Mouse (Mus musculus): ENCODE data around the gene Vti1a.
A peak's percentile ranks its signal among the peaks of the same experiment; 100 is the strongest.

Vti1a gene

DNA sequence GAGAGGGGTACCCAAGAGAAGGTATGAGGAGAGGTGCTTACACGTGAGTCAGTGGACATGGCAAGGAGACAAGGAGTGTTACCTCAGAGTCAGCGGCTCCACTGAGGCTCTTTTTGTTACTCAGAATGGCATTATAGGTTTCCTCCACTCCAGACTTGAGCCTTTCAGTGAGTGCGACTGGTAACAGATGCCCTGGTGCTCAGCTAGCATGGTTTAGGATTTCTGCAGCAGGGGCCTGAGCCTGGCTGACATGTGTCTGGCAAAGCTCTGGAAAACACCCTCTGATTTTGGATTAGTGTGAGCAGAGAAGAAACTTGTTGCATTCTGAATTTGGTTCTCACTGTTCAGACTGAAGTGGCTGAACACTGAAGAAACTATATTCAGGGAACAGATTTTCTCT, 209.0 kb downstream of the Vti1a start:
- no peak for DNase-seq (ENCODE audit: low spot score)

DNA sequence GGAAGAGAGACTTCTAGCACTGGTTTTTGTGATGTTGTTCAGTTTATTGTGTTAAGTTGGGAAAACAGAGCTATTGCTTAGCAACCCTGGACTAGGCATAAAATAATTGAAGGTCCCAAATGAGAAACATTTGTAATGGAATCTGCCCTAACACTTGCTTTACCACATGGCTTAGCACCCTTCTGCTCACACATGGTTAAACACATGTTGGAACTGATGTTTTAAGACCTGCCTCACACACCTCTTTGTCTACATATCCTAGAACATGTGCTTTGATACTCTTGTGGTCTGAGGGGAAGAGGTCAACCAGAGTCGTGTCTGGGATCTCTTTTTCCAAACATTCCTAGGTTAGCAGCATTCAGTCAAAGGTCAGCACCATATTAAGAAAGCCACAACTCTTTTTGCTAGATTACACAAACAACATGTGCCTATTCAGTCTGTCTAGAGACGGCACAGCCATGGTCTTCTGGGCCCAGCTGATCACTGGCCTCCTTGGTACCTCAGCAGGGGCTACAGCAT, 210.7 kb downstream of the Vti1a start:
- no peak for DNase-seq (ENCODE audit: low spot score)

DNA sequence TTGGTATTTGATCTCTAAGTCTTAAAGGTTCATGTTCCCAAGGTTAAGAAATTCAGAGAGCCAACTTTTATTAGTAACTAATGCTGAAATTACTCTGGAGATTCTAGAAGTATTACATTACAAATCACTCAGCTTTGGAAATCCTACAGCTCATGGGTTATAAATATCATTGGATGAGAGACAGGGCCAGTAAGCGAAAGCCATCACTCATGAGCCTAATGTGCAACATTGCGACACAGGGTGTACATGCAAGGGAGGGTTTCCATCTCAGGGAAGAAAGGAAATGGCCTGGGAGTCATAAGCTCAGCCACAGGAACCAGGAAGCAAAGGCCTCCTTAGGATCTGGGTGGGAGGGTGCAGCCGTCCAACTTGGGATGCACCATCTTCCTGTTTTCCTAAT, 213.9 kb downstream of the Vti1a start:
- no peak for DNase-seq (ENCODE audit: low spot score)

DNA sequence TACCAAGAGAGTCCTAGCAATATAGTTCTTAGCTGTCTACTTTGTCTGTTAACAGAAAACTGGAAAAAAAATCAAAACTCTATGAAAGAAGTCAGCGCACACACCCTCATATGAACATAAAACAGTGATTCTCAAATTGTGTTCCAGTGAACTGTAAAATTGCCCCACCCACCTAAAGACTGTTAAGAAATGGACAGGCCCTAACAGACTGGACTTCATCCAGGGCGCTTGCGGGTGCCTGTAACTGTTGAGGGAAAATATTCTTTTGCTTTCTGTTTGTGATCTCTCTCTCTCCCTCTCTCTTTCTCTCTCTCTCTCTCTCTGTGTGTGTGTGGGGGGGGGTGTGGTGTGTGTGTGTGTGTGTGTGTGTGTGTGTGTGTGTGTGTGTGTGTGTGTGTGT, 216.6 kb downstream of the Vti1a start:
- DNase-seq (ENCODE audit: low spot score) = no peak

DNA sequence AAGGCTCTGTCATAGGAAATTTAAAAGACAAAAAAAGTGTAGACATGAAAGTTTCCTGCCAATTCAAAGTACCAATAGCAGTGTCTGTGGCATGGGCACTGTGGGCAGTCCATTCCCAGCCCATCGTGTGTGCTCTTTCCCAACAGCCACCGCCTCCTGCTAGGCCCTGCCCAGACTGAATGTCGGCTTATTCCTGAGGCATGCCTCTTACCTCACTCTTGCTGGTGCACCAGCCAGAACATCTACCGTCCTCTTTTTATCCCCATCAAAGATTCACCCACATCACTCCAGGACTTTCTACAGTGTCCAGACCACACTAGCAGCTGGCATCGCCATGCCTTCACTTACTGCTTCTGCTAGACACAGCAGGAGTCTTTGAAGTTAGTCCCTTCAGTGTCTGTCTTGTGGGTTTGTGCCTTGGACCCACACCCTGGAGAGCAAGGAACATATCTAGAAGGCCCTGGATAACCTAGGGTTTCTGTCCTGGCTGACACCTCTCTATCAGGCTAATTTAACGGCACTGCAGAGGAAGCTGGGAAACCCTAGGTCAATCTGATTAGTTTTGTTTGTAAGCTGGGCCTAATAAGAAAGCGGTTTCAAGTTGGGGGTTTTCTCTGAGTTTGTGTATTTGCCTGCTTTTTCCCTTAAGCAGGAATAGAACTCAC, 220.3 kb downstream of the Vti1a start:
- DNase-seq (ENCODE audit: low spot score) = no peak

DNA sequence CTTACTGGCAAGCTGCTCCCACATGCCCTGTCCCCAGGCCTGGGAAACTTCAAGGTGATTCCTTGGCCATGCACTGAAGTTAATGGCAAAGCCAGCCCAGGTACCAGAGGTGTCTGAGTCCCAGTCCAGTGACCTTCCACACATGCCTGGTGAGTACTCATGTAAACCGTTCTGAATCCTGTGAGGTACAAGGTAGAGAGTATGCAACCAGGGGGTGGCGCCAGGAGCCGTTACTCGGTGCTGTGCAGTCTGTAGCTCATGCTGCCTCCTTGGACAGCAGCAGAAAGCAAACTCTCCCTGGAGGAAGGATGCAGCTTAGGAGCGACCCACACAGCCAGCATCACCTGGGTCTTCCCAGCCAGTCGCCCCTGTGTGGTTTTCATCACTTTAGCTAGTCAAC, 221.6 kb downstream of the Vti1a start:
- no peak for DNase-seq (ENCODE audit: low spot score)

DNA sequence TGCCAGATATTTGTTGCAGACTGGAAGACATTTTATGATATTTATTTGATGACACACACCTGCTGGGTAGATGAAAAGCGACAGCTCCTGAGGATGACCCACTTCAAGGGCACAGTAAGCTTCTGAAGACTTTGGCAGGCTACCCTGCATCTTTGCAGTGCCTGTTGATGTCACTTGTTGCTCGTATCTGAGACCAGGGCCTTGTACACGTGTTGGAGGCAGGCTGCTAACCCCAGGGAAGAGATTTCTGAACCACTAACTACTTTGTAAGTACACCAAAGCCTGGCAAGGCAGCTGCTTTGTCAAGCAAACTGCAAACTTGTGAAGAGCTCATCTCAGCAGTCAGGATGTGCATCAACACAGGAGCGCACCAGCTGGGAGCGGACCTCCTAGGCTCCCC, 225.5 kb downstream of the Vti1a start:
- no peak for DNase-seq (ENCODE audit: low spot score)

DNA sequence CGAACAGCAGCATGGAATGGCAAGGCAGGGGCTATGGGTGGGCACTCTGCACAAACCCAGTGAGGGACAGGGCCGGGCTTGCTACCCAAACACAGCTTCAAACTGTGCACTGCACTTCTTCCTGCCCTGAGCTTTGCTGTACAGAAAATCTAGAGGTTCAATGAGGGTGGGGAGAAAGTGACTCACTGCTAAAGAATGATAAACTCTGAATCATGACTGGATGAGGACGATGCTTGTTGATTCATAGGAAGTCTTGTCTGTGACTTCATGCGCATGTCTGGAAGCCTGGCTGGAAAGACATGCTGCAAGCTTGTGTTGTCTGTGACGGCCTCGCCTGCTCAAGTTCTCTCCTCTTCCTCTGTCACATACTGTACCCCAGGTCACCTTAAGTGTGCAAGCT, 226.4 kb downstream of the Vti1a start:
- DNase-seq (ENCODE audit: low spot score) = no peak

DNA sequence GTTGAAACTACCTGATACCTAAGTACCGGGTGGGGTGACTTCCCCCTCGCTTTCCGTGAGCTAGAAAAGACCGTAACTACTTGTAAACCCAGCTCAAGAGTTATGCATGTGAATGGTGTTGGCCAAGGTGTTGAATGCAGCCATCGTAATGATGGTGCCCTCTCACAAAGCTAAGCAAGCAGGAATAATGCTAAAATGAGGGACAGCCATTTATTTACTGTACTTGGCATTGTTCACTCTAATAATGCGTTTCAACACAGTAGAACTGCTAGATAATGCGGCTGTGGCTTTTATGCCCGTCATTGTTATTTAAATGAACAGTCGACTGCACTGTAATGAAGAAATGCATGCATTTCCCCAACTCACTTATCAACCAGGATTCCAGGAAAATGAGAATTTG, 227.1 kb downstream of the Vti1a start:
- no peak for DNase-seq (ENCODE audit: low spot score)

DNA sequence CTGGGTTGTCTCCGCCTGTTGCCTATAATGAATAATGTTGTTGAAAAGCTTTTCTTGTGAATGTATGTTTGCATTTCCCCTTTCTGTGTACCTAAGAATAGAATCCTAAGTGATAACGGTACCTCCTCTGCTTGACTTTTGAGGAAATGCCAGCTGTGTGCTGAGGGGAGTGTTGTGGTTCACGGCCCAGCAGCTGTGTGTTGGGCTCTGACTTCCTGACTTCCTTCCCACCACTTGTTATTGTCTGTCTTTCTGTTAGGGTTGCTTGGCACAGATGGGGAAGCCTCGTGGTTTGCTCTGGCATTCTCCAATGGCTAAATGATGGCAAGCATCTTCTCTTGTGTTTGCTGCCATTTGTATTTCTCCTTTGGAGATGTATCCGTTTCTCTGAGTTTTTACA, 228.4 kb downstream of the Vti1a start:
- no peak for DNase-seq (ENCODE audit: low spot score)

DNA sequence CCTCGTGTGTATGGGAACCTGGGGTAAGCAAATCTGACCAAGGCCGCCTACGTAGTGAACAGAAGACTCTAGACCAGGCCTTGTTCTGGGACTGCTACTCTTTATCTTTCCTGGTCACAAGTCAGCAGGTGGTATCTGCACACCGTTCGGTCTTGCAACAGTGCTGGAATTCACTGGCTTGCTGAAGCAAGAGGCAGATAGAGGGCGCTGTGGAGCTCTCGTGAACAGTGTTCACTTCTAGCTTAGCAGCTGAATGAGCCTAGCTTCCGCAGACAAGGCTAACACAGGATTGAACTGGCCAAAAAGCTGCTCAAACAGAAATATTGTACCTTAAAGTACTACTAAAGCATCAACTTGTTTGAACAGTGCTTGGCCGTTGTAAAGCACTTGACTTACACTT, 229.4 kb downstream of the Vti1a start:
- peak; percentile 65 for DNase-seq (ENCODE audit: low spot score)

DNA sequence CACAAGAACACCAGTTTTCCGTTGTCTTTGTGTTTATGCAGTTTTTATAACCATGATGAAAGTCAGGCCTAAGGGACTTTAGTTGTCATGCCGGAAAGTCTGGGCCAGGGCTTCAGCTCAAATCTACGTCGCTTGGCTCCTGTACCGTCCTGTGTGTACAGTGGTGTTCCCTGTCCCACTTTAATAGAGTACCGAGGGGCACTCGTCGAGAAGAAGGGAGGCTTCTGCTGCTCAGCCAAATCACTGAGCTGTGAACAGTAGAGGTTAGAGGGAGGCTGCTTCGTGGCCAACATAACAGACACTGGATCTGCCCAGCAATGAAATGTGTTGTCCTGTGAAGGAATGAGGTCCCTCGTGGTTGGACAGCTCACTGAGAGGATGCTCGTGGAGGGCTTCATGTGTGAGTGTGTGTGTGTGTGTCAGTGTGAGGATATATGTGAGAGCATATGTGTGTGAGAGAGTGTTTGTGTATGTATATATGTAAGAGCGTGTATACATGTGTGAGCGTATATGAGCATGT, 230.0 kb downstream of the Vti1a start:
- DNase-seq (ENCODE audit: low spot score) = no peak

DNA sequence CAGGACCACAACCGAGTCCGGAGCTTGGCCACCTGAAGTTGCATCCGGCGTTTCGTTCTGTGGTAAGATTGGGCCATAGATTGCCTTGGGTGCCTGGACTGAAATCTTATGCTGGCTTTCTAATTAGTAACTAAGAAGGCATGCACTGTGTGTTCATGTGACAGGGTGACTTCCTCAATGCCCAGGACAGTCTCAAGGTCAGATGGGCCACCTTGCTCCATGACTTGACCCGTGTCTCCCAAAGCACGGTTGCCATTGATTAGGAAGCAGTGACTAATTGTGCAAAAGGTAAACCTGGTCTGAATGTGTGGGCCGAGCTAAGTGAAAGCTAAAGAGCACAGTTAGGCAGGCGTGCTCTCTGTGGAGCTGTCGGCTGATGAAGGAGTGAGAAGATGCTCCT, 232.1 kb downstream of the Vti1a start:
- no peak for DNase-seq (ENCODE audit: low spot score)

DNA sequence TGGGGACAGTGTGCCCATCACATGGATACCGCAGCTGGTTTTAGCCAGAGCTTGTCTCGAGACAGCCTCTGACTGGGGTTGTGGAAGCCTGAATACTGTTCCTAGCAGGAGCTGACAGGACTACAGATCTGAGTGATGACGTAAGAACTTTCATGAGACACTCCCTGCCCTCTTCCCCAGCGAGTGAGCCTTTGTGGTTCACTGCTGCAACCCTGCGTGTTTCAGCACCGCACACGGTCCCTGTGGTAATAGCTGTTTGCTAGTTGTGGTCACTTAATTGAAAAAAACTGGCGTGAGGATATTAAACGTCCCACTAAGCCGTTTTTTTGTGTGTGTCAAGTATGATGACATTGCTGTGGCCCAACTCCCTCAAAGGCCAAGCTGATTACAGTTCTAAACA, 232.6 kb downstream of the Vti1a start:
- no peak for DNase-seq (ENCODE audit: low spot score)

DNA sequence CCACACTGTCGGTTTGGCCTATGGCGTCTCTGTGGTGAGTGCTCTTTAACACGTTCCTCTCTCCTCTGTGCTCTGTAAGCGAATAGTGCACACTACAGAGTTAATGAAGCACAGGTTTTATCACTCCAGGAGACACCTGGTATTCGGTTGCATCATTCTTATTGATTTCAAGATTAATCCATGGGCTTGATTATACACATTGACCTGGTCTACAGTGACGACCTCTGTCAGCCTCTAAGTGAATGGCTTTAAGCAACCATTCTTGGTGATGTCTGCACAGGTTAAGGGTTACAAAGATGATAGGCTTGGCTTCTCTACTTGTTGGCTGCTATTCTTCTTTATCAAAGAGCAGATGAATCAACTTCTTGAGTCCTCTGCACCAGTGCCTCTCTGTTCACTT, 234.1 kb downstream of the Vti1a start:
- DNase-seq (ENCODE audit: low spot score) = no peak

DNA sequence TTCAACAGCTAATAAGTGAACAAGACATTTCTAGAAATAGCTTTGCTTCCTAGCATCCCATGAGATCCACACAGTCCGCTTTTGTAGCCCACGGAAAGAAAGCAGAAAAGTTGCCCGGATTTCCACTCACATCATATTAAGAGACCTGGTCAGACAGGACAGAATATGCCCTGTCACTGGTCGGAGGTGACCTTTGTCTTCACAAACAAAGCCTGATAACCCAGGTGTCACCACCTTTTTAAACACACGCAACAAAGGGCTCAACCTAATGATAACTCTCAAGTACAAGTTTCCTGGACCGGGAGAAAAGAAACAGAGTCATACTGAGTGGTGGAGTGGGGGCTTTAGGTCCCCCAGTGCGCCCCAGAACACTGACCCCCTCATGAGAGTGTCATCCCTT, 236.2 kb downstream of the Vti1a start:
- no peak for DNase-seq (ENCODE audit: low spot score)

DNA sequence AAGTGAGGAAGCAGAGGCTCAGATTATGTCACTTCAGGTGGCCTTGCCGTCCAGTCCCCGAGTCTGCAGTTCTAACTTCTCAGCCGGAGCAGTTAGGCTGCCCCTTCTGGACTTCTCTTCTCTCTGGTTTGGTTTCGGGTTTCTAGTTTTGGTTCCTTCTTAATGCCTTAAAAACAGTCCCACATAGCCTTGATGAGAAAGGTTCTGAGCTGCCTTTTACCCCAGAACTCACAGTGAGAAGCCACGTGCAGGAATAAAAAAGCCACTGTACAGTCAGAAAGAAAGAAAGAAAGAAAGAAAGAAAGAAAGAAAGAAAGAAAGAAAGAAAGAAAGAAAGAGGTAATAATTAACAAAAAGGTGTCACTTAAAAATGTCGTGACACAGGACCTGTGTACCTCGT, 236.8 kb downstream of the Vti1a start:
- no peak for DNase-seq (ENCODE audit: low spot score)

DNA sequence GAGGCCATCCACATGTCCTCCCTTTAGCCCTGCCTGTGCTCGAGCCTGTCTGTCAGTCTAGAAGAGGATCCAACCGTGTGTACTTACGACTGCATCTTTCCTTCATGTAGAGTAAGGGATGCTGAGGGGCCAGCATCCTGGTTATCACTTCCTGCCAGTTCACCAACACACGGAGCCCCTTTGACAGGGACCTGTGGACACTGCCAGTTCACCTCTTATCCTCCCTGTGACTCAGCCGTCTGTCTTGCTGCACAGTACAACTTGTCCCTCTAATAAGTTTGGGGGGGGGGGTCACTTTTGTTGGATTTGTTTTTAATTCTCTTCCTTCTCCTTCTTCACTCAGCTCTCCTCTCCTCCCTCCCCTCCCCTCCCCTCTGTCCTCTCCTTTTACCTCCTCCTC, 238.2 kb downstream of the Vti1a start:
- DNase-seq (ENCODE audit: low spot score) = no peak

DNA sequence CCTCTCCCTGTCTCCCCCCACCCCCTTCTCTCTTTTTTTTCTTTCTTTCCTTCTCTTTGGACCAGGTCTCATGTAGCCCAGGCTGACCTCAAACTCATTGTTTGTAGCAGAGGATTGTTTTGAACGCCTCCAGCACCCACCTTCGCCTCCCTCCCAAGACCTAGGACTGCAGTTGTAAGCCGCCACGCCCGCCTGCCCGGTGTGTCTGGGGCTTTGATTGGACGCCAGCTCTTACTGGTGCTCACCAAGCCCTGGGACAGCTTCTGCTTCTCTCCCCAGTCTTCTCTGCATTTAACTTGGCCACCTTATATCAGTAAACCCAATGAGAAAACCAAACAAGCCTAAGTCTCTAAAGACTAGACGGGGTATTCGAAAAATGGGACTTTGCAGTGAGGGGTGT, 238.6 kb downstream of the Vti1a start:
- no peak for DNase-seq (ENCODE audit: low spot score)

DNA sequence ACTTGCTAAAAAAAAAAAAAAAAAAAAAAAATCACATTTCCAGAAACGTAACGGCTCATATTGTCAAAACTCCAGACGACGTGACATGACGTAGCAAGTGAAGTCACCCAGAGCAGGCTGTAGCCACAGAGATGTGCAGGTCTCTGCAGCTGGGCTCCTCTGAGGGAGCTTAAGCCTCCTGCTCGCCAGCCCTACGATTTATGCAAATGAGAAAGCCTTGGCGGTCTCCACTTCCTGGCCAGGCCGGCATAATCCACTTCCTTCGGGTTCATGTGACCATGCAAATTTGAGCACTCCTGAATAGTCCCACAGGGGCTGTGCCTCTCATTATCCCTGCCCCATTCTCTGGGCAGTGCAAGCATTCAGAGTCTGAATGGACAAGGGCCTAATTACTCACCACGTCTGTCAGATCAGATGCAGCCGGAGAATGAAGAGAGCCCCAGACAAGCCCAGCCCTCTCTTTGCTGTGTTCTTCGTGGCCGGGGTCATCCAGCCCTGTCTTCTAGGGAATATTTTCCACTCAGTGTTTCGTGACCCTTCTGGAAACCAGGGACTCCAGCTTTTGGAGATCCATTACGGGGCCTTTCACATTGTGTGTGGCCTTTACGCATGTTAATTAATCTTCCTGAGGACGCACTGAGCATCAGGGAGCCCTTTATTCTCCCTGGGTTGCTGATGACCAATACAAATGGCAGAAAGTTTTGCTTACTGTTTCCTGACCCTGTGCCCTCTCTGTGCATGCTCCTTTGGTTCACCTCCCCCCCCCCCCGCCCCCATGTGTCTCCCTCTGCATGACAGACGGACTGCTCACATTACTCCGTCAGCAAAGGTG, 240.3 kb downstream of the Vti1a start:
- DNase-seq (ENCODE audit: low spot score) = no peak

DNA sequence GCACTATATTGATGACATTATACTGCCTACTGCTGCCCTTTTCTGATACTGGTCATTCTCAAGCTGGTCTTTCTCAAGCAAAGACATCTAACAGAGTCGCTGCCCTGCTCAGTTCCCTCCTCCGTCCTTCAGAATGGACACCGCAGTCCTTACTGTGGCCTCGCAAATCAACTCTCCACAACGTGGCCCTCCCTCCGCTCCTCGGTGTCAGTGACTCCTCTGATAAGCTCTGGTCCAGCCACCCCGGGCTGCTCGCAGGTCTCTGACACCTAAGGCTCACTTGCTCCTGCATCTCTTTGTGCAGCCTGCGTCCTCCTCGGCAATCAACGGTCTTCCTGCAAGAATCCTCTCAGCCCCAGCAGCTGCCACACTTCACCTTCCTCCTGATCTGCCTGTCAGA, 243.2 kb downstream of the Vti1a start:
- DNase-seq (ENCODE audit: low spot score) = no peak

DNA sequence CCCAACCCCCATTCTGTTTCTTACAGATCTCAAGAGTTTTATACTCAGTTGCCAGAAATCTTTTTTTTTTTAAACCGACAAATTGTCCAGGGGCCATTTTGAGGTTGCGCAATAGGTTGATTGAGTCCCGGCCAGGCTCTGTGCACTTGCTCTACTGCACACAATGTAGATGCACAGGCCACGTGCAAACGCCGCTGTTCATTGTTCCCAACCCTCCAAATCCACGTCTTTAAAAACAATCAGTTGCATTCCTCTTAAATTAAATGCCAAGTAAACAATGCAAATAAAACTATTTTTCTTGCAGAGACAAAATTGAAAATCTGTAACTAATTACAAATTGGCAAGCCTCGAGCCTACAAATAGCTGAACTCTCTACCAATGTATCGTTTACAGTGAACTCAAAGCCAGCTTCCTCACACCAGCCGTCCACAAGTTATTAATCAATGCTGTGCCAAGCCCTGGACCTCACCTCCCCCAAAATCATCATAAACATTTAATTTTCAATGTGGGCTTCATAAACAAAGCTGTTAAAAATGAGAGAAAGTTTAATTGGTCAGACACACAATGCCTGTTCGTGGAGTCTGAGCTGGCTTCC, 244.1 kb downstream of the Vti1a start:
- DNase-seq (ENCODE audit: low spot score) = no peak

DNA sequence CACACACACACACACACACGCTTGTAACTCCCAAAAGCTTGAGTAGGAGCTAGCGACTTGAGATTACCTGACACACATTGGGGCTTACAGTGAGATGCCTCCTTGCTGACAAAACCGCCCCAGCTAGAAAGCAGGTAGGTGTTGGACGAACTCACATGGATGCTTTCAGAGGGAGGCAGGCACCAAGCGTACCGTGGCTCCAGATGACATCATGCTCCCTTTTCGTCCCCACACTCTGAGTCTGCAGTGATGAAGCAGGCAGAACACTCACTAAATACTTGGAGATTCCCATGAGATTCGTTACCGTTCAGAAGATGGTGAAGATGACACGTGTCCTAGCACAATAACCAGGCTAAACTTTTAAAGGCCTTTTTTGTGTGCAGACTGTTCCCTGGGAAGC, 245.4 kb downstream of the Vti1a start:
- no peak for DNase-seq (ENCODE audit: low spot score)

All from testis, postnatal 14 days (tissue).